Mouse (Mus musculus): Measurements from ENCODE around the gene Gm42878.

The Gm42878 gene

DNA sequence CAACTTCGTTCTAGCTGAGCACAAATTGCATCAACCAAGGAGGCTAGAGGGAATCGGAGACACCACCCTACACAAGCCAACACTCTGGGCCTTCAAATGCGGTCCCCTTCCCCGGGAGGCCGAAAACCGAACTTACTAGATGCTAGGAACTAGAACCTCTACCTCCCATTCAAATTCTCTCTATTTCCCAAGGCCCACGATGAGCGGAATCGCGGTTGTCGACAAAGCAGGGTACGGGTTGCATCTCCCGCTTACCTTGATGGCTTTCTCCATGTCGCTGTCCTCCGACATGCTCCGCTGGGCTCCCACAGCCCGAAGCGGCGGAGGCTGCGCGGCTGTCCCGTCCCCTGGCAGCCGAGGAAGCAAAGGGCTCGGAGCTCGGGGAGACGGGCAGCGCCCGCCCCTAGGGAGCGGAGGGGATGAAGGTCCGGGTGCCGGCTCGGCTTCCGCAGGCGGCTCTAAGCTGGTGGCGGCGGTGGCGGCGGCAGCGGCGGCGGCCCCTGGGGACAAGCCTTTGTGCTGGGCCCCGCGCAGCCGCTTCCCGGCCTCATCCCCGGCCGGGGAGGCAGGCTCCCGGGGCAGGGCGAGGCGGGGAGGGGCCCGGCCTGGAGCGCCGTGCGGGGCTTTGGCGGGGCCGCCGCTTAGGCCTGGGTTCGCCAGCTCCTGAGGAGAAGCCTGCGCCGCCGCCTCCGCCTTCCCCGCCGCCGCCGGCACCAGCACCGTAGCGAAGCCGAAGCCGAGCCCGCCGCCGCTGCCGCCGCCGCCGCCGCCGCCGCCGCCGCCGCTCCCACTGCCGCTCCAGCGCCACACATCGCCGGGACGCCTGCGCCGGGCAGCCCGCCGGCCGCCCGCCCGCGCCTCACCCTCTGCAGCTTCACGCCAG is at the start of gene Gm42878, which contains the start of gene Adam1a:
Gene Gm42878 (minus strand): TSS at position 573 of the 883 bp plus-strand sequence.
Gene Adam1a (minus strand): TSS at position 573 of the 883 bp plus-strand sequence.
- no peak for DNase-seq (ENCODE audit: low spot score)

DNA sequence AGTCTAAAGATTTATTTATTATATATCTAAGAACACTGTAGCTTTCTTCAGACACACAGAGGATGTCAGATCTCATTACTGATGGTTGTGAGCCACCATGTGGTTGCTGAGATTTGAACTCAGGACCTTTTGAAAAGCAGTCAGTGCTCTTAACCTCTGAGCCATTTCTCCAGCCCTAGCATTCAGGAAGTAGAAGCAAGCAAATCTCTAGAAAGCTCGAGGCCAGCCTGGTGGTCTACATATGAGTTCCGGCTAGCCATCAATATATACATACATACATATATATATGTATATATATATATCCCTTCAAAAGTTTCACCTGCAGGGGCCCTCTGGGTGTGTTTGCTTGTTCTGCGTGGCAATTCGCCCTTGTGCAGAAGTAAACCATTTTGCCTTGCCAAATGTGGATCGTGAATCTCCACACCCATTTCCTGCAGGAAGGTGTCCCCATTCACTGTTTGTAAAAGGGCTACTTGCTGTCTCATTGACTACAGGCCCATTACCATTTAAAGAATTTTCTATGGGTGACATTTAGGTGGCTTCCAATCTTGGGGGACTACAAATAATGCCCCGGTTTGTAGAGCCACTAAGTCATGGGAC is 49.5 kb upstream of the Gm42878 start:
- no peak for DNase-seq (ENCODE audit: low spot score)

DNA sequence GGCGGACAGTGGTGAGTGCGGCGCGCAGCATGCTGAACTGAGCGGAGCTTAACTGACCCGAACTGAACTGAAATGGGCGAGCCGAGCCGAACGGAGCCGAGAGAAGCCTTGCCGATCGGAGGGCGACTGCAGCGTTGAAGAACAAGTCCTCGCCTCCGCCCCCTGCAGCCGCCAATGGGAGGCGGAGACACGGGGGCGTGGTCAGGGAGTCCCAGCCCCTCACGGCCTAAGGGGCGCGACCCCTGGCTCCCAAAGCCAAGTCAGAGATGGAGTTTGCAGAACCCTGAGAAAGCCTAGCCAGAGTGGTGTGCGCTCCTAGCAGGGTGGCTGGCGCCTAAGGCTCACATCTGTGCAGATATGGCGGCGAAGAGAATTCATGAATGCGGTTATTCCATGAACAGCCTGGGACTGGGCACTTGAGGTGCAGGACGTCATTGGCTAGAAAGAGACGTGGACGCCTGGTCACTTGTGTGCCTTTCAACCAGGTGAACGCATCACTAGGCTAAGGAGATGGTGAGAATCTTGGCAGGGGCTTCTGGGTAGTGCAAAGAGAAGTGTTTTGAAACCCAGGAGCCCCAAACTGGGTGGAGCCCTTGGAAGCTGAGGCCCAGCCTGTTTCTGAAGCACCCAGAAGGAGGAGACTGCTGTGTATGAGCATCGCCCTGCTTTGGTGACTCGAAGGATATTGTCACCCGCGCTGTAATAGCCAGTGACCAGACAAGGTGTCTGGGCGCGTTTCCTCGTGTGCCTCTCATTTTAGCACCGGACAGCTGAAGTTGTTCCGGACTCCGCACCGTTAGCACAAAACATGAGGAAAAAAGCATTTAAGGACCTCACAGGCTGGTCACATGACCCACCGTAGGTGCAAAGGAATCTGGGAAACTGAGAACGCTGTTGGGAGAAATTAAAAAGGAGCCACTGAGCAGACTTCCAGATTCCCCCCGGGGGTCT is 48.4 kb upstream of the Gm42878 start, which contains the start of gene Aldh2:
Gene Aldh2 (minus strand): TSS at position 374 of the 951 bp plus-strand sequence.
- DNase-seq (ENCODE audit: low spot score) = peak; percentile 42

DNA sequence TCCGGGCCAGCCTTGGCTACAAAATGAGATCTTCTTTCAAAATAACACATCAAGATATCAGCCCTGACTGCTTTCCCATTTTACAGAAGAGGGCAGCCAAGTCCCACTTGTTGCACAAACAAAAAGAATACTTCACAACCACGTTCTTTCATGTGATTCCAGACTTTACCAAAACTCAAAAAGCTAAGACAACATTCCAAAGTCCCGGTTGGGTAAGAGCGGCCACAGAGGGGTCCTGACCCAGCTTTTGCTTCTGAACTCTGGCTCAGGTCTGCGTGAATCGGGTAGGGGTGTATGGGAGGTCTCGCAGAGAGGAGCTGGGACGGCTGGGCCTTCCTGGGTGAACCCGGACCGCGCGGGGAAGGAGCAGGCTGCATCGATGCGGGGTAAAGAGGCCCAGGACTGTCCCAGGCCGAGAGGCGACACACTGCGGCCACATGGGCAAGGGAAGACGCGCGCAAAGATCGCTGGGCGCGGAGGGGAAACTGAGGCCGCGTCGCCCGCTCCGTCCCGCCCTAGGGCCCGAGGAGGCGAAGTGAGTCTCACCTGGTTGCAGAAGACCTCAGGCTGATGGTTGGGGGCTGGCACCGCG is 47.6 kb upstream of the Gm42878 start:
- DNase-seq (ENCODE audit: low spot score) = no peak

DNA sequence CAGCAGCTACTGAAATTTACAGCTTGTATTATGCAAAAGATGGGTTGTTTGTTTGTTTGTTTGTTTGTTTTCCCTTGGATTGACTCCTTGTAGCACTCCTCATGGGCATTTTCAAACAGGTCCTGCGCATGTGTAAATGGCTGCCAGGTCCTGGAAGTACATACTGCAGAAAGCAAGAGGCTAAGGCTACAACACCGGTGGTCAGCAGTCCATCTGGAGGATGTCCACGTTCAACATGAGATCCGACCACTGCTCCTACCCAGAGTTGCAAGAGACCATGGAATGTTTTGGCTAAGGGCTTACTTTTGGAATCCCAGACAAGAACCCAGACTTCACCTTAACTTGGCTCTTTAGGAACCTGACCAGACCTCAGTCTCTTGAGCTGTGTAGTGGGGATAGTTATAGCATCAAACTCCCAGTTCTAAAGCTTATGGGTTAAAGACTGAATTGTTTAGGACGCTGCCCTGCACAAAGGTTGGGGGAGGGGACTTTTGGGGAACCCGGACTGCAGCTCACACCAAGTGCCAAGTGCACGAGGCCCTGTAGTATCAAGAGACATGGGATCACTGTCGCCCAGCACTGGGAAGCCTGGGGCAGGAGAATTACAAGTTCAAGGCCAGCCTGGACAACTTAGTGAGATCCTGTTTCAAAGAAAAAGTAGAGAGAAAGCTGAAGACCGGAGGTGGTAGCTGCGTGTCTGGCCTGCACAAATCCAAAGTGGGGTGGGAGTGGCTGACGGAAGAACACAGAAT is 47.0 kb upstream of the Gm42878 start:
- no peak for DNase-seq (ENCODE audit: low spot score)

DNA sequence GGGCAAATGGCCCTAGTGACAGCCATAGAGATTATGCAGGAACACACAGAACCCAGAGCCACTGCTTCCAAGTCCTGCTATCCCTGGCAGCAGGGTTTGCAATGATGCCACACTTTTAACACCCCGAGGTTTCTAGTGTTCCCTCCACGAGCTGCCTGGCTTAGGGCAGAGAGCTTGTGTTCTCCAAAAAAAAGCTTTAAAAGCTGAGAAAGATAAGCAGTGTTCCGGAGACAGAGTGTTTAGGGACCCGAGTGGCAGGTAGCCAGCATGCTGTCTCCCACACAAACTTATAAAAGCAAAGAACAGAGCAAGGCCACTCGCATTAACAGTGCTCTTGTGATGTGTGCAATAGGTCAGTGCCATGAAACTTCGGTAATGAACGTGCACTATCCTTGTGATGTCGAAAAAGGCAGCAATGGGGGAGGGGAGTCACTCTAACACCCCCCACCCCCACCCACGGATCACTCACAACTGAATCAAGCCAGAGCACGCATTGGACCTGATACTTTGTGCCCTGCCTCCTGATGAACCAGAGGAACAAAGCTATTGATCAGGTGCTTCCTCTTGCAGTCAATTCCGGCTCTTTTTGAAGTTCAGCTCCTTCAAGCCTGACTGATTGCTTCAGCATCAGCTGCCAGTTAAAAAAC is 46.3 kb upstream of the Gm42878 start:
- no peak for DNase-seq (ENCODE audit: low spot score)

DNA sequence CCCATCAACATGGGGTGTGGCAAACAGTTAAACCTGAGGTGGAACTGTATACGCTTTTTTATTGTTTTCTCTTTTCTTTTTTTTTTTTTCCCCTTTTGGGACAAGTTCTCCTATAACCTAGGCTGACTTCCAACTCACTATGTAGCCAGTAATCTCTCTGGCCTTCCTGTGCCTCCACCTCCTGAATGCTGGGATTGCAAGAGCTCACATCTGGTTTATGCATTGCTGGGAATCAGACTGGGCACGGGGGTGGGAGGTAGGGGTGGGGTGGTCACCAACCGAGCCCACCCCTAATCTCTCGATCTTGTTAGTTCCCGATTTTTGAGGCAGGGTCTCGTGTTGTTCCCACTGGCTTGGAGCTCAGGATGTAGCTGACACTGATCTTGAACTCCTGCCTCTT is 44.6 kb upstream of the Gm42878 start:
- DNase-seq (ENCODE audit: low spot score) = no peak

DNA sequence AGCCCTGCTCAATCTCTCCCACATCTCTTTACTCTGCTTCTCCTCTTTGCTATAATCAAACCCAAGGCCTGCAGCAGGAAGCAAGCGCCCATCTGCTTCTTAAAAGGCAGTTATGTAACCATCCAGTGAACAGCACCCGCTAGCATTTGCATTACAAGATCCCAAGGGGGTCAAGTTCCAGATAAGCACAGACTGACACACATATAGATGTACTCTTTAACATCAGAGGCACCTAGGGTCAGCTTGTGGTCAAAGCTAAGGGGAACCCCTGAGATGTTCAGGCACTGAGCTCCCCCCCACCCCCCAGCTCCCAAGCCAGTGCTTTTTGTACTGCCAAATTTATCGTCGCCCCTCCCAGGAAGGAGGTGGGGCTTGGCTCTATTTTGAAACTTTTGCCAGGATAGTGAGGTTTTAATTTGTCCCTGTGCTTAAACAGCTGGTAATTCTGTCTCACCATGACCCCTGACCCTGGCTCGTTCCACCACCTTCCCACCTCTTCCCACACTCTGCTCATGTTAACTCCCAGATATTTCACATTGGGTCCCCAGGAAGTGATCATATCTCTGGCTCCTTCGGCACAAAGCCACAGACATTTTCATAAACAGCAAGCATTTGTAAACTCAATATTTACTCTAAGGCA is 41.2 kb upstream of the Gm42878 start:
- peak; percentile 59 for DNase-seq (ENCODE audit: low spot score)

DNA sequence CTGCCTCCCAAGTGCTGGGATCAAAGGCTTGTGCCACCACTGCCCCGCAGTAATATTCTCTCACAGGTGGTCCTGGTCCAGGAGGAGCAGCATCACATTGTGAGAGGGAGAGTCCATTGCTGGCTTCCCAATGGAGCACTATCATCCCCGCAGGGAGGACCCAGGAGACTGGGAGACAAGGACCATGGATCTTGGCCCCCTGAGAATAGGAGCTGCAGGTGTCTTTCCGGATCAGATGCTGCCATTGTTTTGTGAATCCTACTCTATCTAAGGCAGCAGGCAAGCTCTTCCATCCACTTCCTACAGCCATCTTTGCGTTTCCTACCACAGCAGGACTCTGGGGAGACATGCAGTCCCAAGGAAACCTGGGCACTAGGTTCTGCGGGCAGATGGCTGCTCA is 40.4 kb upstream of the Gm42878 start:
- DNase-seq (ENCODE audit: low spot score) = no peak

DNA sequence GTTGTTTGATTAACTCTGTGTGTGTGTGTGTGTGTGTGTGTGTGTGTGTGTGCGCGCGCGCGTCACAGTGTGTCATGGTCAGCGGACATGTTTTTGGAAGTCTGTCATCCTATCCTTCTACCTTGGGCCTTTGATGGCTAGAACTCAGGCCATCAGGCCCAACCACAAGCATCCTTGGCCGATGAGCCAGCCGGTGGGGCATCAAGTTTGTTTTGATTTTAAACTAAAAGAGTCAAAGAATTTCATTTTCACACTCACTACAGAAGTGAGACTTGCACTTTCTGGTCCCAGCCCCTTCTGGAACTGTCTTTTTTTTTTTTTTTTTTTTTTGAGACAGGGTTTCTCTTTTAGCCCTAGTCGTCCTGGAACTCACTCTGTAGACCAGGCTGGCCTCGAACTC is 39.7 kb upstream of the Gm42878 start:
- DNase-seq (ENCODE audit: low spot score) = no peak

DNA sequence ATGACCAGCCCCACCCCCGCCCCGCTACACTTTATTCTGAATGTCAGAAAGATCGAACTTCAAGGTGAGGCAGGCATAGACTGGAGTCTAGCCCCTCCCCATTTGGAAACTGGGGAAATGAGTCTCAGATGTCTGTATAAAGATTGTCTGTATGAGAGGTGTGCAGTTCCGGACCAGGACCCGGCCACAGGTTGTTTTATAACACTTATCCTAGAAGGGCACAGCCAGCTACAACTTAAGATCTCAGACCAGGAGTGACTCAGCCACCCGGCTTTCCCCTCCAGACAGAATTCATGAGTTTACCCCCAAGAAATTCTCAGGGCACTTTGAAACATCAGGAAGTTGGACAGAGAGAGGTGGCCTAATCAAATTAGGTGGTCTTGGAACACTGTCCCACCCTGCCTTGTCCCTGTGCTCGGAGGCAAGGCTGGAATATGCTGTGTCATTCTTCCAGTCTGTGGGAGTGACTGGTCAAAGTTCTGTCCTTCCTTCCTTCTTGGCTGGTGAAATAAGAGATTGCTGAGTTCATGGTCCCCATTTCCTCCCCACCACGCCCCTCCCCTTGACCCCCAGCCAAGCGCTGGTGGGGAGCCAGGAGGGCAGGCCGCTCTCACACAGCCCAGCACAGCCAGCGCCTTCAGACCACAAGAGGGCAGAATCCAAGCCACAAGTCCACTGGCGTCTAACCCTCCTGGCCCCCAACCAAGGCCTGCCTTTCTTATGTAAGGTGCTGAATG is 38.7 kb upstream of the Gm42878 start:
- DNase-seq (ENCODE audit: low spot score) = peak; percentile 31

DNA sequence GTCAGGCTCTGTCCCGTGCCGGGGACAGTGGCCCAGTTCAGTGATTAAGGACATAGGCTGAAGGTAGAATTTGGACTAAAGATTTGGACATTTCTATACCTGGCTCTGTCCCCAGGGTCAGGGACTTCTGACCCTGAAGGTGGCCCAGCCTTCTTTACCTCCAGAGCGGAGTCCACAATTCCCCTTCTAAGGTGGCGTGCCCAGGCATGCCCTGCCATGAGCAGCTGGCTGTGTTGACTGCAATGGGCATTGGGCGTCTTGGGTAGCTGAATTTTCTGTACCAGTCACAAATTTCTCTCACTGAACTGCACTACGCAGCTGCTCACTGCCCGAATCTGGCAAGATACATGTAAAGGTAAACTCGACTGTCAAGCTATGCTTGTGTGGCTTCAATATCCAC is 36.7 kb upstream of the Gm42878 start:
- no peak for DNase-seq (ENCODE audit: low spot score)

DNA sequence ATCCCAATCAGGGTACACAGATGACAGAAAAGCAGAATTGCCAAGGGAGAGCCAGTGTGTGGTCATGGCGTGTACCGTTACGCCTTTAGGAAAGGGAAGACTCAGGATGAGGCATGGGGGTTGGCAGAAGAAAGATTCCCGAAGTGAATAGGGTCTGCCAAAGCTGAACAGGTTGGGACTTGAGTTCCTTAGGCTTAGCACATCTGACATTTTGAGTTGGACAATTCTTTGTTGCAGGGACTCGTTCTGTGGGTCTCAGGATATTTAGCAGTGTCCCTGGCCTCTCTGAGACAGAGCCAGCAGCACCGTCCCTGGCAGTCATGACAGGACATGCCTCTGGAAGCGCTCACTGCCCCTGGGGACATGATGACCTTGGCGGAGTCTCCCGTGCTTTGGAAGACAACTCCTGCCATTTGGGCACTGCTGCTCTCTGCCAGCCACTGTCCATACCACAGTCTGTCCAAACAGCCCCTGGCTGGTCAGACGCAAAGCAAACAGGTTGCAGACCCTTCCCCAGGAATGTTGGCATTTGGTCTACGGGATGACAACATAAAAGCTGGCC is 31.7 kb upstream of the Gm42878 start:
- no peak for DNase-seq (ENCODE audit: low spot score)

DNA sequence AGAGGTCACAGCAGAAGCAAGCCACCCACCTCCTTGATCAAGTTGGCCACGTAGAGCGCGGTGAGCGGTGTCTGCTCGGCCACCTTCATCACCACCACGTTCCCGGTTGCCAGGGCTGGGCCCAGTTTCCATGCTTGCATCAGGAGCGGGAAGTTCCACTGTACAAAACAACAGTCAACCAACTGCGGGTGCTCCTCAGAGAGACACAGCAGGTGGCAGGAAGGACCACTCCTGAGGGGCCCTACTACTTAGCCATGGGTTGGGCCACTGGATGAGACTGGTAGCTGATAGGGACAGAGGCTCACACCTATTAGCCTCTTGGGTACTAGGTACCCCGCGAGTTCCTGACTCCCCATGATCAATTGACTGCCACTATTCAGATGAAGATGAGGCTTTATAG is 30.6 kb upstream of the Gm42878 start:
- DNase-seq (ENCODE audit: low spot score) = no peak

DNA sequence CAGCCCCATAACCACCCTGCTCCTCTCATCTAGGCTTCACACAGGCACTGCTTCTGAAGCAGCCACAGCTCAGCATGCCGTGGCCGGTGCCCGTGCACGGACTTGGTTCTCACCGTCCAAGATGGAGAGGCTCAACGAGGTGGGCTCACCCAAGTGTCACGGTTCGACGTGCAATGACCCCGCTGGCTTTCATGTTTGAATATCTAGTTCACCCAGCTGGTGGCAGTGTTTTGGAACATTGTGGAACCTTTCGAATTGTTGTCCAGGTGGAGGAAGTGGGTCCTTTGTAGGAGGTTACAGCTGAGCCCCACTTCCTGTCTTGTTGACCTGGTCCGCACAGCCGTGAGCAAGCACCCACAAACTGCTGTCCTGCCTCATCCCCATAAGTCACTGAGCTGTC is 28.9 kb upstream of the Gm42878 start:
- no peak for DNase-seq (ENCODE audit: low spot score)

DNA sequence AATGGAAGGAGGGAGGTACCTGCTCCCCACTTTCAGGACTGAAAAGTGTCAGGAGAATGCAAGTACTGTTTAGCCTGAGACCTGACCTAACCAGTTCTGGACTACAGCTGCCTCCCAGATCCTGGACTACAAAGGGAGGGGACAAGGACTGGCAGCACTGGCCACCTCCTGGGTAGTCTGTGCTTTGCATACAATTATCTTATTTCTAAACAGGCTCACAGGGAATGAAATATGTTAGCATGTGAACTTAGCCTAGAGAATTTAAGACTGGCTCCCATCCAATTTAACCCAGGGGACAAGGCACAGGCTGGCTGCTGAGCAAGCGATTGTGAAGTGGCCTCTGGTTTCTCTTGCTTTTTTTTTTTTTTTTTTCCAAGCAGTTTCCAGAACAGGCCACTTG is 25.5 kb upstream of the Gm42878 start:
- DNase-seq (ENCODE audit: low spot score) = no peak

DNA sequence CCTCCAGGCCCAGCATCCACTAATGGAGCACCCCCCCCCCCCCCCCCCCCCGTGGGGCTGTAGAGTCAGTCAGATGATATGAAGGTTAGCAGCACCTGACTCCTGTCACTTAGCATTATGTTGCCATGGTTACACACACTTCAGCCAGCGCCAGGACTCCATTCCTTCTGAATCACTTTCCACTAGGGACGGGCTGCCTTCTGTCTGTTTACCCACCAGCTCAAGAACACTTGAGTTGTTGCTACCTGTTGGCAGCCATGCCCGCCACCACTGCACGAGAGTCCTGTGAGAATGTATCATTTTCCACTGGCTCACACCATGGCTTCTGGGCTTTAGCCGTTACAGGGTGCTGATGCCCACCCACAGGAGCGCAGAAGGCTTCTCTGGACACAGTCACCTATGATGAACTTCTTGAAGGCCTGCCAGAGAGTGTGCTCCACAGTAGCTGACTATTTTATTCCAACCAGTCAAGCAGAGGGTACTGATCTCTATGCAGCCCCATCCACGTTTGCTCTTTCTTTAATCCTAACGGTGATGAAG is 24.7 kb upstream of the Gm42878 start:
- no peak for DNase-seq (ENCODE audit: low spot score)

DNA sequence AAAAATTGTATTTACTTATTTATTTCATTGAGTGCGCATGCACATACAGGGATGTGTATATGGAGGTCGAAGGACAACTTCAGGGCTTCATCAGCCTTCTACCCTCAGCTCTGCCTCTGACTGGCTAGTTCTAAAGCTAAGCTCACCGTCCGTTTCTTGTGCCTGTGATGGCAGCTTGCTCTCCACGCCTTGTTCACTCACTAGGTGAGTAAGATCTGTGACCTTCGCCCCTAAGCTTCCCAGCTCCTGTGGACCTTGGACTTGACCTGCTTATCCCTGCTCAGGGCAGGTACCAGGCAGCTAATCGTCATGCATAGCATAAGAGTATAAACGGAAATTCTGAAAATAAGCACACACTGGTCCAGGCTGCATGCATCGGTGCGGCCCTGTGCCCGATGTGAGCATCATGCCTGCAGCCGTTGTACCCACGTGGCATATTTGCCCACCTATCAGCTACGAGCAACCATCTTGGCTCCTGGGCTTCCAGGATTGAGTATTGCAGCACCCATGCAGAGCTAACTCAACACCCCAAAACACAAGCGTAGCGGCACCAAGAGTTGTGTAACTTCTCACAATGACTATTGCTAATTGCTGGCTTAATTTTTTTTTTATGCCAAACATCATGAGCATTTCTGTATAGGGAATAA is 20.9 kb upstream of the Gm42878 start:
- DNase-seq (ENCODE audit: low spot score) = no peak
